Mouse (Mus musculus) urinary bladder, postnatal 36 days (tissue): ENCODE data around the gene Meis2.

ENCODE experiments used
- DNase-seq, 2 experiments: peaks; one replicate each; pipeline ENCODE4 v3.0.0; 2022; ENCODE audit warnings: low spot score in 2 of 2, mixed read lengths in 1 of 2

Gene Meis2

GRCm38 (mm10) chr2:115897559-115897958 is 168.1 kb downstream of the Meis2 start:
- DNase-seq, result no peak

GRCm38 (mm10) chr2:115897001-115897400 is 168.6 kb downstream of the Meis2 start:
- no peak for DNase-seq

- no peak for DNase-seq
Measured at GRCm38 (mm10) chr2:115895717-115896116, 169.9 kb downstream of the Meis2 start.

GRCm38 (mm10) chr2:115895256-115895655 is 170.4 kb downstream of the Meis2 start:
- no peak for DNase-seq

GRCm38 (mm10) chr2:115893113-115893512 is 172.5 kb downstream of the Meis2 start:
- no peak for DNase-seq

- no peak for DNase-seq
Measured at GRCm38 (mm10) chr2:115890715-115891114, 174.9 kb downstream of the Meis2 start.

GRCm38 (mm10) chr2:115890030-115890429 is 175.6 kb downstream of the Meis2 start:
- DNase-seq, result no peak

- no peak for DNase-seq
Measured at GRCm38 (mm10) chr2:115889212-115889611, 176.4 kb downstream of the Meis2 start.

GRCm38 (mm10) chr2:115888336-115889077 is 177.1 kb downstream of the Meis2 start:
- DNase-seq, result no peak

GRCm38 (mm10) chr2:115887631-115888030 is 178.0 kb downstream of the Meis2 start:
- DNase-seq, result no peak

- DNase-seq, result no peak
Measured at GRCm38 (mm10) chr2:115884184-115884583, 181.5 kb downstream of the Meis2 start.

- DNase-seq, result no peak
Measured at GRCm38 (mm10) chr2:115883520-115883919, 182.1 kb downstream of the Meis2 start.

- no peak for DNase-seq
Measured at GRCm38 (mm10) chr2:115875802-115876531, 189.7 kb downstream of the Meis2 start.

GRCm38 (mm10) chr2:115872851-115873250 is 192.8 kb downstream of the Meis2 start:
- DNase-seq, result no peak

- no peak for DNase-seq
Measured at GRCm38 (mm10) chr2:115869966-115870365, 195.7 kb downstream of the Meis2 start.

GRCm38 (mm10) chr2:115860600-115861347 is 204.9 kb downstream of the Meis2 start:
- peak in 1 of 2 experiments; percentile 28 for DNase-seq

GRCm38 (mm10) chr2:115860141-115860480 is 205.5 kb downstream of the Meis2 start:
- peak in 1 of 2 experiments; percentile 40 for DNase-seq

GRCm38 (mm10) chr2:115859371-115860140 is 206.1 kb downstream of the Meis2 start:
- peak in 1 of 2 experiments; percentile 15 for DNase-seq

- DNase-seq, result no peak
Measured at GRCm38 (mm10) chr2:115858927-115859326, 206.7 kb downstream of the Meis2 start.

GRCm38 (mm10) chr2:115858246-115858645 is 207.4 kb downstream of the Meis2 start:
- DNase-seq, result no peak
